Mouse (Mus musculus) forebrain, embryonic 10.5 days (tissue): ENCODE results near the gene Myl6b. TPM values are rescaled to one million over a fixed set of nuclear protein-coding genes. Genes with fewer than 3 reads are reported as not detected.

Experiments used
- DNase-seq: peaks from one replicate; pipeline ENCODE4 v3.0.0-alpha.2; 2017; ENCODE audit warnings: low spot score; ENCODE audit errors: extremely low spot score
- H3K27ac ChIP-seq: fragments of 300-500 bp; sonication (generic); 2 replicates; pipeline ENCODE4 v1.5.1; 2016; ENCODE audit warnings: mild to moderate bottlenecking
- H3K27me3 ChIP-seq: fragments of 300-500 bp; sonication (generic); 2 replicates; pipeline ENCODE4 v1.6.1; 2016; ENCODE audit warnings: mild to moderate bottlenecking; ENCODE audit not compliant: poor library complexity, severe bottlenecking
- H3K36me3 ChIP-seq: fragments of 300-500 bp; sonication (generic); replicated peaks from 2 replicates; pipeline ENCODE4 v1.6.1; 2016; ENCODE audit warnings: mild to moderate bottlenecking, moderate library complexity
- H3K4me1 ChIP-seq: fragments of 300-500 bp; sonication (generic); 2 replicates; pipeline ENCODE4 v1.6.1; 2016
- H3K4me3 ChIP-seq: fragments of 300-500 bp; sonication (generic); 2 replicates; pipeline ENCODE4 v1.5.1; 2016; ENCODE audit warnings: mild to moderate bottlenecking, moderate library complexity
- H3K9me3 ChIP-seq: fragments of 300-500 bp; sonication (generic); 2 replicates; pipeline ENCODE4 v1.6.1; 2016; ENCODE audit warnings: mild to moderate bottlenecking, moderate library complexity
- WGBS: fragments of 180-500 bp; shearing (Covaris S2); methylation state at CpG from one replicate; pipeline ENCODE4 v1.1.7; 2016; 5-methylcytosine and 5-hydroxymethylcytosine counted together
- polyA plus RNA-seq: library from polyadenylated mRNA; unstranded; fragments of >200 nt; fragmentation: Nextera tagmentation; extraction: Ambion mirVana; gene quantifications from 2 replicates; pipeline ENCODE4 v1.2.1, GENCODE M21; 2016

The Myl6b gene
- polyA plus RNA-seq, 1 experiment from 2014 or later, result 1.9 TPM

DNA sequence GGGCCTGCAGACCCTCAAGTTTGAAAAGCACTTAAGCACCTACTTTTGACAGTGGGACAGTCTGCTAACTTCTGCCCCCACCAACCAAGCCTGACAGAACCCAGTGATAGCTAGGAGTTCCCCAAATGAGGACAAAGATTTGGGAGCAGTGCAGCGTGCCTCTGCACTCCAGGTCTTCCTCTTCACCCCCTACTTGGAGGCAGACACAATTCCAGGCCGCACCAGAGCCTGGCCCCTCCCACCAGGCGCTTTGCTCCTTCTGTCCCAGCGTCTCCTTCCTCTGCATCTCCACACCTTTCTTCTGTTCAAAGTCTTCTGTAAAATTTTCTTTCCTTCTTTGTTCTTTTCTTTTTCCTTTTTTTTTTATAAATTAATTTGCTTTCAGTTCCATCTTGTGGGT, 8.7 kb downstream of the Myl6b start:
- H3K27me3 ChIP-seq, result no peaks in the 10 kb centered on the region
- H3K27ac ChIP-seq, result no peak overlapping the region
- DNase-seq, result no peak
- 67% methylated on average over 4 of the region's 4 CpGs for WGBS
- H3K9me3 ChIP-seq, result no peaks in the 10 kb centered on the region
- peaks cover 76% of the 10 kb centered on the region for H3K36me3 ChIP-seq
- peaks cover 27% of the 10 kb centered on the region for H3K4me1 ChIP-seq
- H3K4me3 ChIP-seq, result no peak overlapping the region

DNA sequence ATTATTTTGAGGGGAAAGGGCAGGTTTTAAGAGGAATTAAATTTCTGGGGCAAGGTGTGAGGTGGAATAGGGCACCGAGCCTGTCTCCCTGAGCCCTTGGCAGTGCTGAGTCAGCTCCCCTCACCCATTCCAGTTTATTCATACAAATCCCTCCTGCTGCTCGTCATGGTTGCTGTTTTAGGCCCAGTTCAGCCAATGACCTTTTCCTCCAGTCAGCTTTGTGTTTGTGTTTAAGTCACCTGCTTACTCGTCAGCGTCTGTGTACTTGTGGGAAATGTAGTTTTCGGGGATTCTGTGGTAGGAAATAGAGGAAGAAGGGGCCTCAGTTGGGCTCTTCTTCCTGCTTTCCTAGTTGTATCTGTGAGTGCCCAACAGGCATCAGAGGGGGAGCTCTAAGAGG, 9.1 kb downstream of the Myl6b start:
- Histone ChIP-seq H3K27ac (no peak overlapping the region), H3K9me3 (no peaks in the 10 kb centered on the region), H3K27me3 (no peaks in the 10 kb centered on the region), H3K36me3 (peaks cover 80% of the 10 kb centered on the region), H3K4me3 (no peak overlapping the region), H3K4me1 (peaks cover 23% of the 10 kb centered on the region)
- 84% methylated on average over 5 of the region's 5 CpGs for WGBS
- DNase-seq, result no peak

DNA sequence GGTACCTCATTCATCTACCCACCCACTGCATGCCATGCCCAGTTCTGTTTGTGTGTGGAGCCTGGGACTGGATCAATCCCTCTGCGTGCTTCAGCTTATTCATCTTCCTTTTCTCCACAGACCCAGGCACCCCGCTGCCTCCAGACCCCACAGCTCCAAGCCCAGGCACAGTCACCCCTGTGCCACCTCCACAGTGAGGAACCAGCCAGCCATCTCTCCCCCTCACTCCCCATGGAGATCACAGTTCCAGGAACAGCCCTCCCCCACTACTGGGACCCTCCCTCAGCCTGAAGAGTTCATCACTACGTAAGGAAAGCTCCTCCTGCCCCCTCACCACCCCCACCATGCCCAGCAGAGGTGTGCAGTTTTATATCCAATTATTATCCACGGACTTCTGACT, 9.7 kb downstream of the Myl6b start:
- WGBS, result 91% methylated on average over 4 of the region's 4 CpGs
- no peak for DNase-seq
- Histone ChIP-seq H3K9me3 (no peaks in the 10 kb centered on the region), H3K27ac (no peak overlapping the region), H3K4me3 (no peak overlapping the region; the same call in 1 of the 2 replicates), H3K27me3 (no peaks in the 10 kb centered on the region), H3K4me1 (peaks cover 22% of the 10 kb centered on the region), H3K36me3 (peaks cover 86% of the 10 kb centered on the region)

DNA sequence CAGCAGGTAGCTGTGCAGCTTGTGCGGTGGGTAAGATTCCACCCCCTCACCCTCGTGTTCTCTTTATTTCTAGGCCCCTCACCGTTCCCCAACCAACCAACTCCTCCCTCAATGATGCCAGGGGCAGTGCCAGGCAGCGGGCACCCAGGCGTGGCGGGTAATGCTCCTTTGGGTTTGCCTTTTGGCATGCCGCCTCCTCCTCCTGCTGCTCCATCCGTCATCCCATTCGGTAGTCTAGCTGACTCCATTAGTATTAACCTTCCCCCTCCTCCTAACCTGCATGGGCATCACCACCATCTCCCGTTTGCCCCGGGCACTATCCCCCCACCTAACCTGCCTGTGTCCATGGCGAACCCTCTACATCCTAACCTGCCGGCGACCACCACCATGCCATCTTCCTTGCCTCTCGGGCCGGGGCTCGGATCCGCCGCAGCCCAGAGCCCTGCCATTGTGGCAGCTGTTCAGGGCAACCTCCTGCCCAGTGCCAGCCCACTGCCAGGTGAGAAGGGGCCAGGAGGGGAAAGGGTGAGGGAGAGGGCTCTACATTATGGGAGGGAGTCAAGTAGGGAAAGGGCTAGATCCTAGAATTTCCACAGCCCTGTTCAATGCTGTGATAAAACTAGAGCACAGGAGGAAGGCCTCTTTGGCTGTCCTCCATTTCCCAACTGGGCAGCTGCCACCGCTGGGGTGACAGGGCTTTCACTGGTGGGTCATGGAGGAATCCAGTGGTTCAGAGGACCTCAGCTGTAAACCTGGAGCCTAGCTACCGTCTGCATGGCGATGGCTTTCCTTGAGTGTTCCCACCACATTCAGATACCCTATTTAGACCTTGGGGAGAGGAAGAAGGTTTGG, 10.4 kb downstream of the Myl6b start:
- Histone ChIP-seq H3K27me3 (no peaks in the 10 kb centered on the region), H3K9me3 (no peaks in the 10 kb centered on the region), H3K36me3 (peaks cover 93% of the 10 kb centered on the region), H3K4me1 (peaks cover 22% of the 10 kb centered on the region), H3K27ac (no peak overlapping the region), H3K4me3 (no peak overlapping the region)
- WGBS, result 94% methylated on average over 22 of the region's 22 CpGs
- DNase-seq, result no peak

DNA sequence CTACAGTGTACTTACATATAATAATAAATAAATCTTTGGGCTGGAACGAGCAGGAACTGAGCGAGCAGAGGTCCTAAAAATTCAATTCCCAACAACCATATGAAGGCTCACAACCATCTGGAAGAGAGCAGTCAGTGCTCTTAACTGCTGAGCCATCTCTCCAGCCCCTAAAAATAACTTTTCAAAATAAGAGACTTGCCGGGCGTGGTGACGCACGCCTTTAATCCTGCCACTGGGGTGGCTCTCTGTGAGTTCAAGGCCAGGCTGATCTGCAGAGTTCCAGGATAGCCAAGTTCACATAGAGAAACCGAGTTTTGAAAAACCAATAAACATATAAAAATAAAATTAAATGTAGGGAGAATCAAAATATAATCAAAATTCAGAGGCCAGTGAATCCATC, 12.1 kb downstream of the Myl6b start:
- Histone ChIP-seq H3K36me3 (peaks cover 99% of the 10 kb centered on the region), H3K4me1 (peaks cover 5% of the 10 kb centered on the region)
- 94% methylated on average over 7 of the region's 7 CpGs for WGBS

DNA sequence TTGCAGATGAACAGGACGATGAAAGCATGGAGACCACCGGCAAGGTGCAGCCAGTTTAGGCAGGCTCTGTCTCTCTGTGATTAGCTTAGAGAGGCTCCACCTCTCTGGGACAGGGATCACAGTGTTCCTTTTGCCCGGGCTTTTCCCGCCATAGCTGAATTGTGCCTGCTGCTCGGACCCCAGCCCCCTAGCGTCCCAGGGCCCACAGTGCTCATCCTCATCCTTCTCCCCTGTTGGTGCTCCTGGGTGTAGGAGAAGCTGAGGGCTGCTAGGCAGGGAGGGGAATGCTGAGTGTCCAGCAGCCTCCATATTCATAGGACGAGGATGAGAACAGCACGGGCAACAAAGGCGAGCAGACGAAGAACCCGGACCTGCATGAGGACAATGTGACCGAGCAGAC, 24.1 kb downstream of the Myl6b start:
- no peak for DNase-seq
- peaks cover 99% of the 10 kb centered on the region for H3K36me3 ChIP-seq
- no peaks in the 10 kb centered on the region for H3K9me3 ChIP-seq
- WGBS, result 84% methylated on average over 12 of the region's 12 CpGs
- no peak overlapping the region for H3K4me3 ChIP-seq
- no peak overlapping the region for H3K27ac ChIP-seq
- H3K4me1 ChIP-seq, result no peaks in the 10 kb centered on the region
- no peaks in the 10 kb centered on the region for H3K27me3 ChIP-seq

More for the DNA sequence above, 12.1 kb downstream of the Myl6b start:
- H3K27me3 ChIP-seq, result no peaks in the 10 kb centered on the region
- H3K9me3 ChIP-seq, result no peaks in the 10 kb centered on the region
- no peak overlapping the region for H3K27ac ChIP-seq
- no peak for DNase-seq
- no peak overlapping the region for H3K4me3 ChIP-seq

DNA sequence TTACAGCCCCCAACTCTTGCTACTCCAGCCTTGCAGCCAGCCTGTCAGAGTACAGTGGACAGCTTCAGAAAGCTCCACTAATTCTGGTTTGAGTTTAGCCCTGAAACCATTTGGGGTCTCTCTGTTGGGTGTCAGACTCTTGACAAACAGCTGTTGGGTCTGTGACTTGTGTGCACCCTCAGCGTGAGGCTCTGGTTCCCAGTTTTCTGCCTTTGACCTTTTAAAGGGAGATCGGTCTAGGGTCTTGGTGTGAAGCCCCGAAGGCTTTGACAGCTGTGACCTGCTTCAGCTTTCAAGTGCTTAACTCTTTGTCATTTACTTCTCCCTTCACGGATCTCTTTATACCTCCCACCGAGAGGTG, 38.2 kb downstream of the Myl6b start:
- Histone ChIP-seq H3K27me3 (peaks cover 21% of the 10 kb centered on the region), H3K4me3 (peak overlapping the region; percentile 96), H3K36me3 (peaks cover 46% of the 10 kb centered on the region), H3K9me3 (no peaks in the 10 kb centered on the region), H3K27ac (peak overlapping the region; percentile 98), H3K4me1 (peaks cover 14% of the 10 kb centered on the region)
- WGBS, result 2% methylated on average over 5 of the region's 5 CpGs
- no peak for DNase-seq

DNA sequence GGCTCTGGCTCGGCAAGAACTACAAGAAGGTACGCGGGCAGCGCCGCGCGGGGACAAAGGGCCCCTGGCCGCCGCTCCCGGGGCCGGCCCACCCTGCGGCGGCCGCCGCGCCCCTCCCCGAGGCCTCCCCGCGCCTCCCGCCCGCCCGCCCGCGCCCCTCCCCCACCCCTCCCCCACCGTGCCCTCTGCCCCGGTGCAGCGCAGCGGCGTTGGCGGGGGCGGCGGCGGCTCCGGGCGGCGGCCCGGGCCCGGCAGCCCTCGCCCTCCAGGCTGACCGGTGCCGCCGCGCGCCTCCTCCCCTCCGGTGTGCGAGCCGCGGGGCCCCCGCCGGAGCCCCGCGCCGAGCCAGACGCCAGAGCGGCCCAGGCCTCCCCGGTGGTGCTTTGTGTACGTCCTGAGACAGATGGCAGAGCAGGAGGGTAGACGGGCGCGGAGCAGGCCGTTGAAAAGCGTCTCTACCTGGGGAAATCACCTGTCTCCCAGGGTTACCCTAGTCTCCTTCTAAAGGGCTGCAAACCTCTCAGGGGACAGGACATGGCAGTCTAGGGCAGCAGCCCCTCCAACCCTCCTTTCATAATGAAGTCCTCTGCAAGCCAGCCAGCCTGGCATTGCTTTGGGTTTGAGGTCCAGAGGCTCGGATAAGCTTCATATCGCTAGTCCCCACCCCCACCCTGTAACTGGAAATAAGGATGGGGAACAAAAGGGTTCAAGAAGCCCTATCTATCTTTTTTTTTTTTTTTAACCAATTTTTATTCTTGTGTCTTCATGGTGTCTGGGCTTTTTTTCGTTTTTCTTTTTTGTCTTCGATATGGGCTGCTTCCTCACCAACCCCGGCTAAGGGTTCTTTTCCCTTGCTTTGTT, 38.8 kb downstream of the Myl6b start:
- Histone ChIP-seq H3K9me3 (no peaks in the 10 kb centered on the region), H3K27me3 (peaks cover 21% of the 10 kb centered on the region), H3K27ac (peak overlapping the region; percentile 98), H3K4me3 (peak overlapping the region; percentile 96), H3K4me1 (peaks cover 20% of the 10 kb centered on the region), H3K36me3 (peaks cover 40% of the 10 kb centered on the region)
- WGBS, result 2% methylated on average over 56 of the region's 67 CpGs
- peak; percentile 60 for DNase-seq

DNA sequence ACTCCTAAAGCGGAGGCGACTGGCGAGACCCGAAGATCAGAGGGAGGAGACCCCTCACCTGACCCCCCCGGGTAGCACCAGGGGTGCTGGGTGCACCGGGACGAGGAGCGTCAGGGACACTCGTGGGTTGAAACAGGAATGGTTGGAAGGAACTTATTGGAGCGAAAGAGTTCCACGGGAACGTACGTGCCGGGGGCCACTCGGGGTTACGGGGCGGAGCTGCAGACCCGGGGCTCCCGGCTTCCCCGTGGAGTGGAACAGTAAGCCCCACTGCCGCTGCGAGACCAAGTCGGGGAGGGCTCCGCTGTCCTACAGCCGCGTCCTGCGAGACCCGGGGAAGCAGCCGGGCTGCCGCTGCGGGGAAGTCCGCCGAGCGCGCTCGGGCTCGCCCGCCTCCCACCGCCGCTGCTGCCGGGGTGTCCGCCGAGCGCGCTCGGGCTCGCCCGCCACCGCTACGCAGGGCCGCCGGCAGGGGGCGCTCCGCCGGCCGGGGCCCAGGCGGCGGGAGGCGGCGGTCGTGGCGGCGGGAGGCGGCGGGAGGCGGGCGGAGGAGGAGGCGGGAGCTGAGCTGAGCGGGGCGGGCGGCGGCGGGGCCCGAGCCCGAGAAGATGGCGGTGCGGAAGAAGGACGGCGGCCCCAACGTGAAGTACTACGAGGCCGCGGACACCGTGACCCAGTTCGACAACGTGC, 39.6 kb downstream of the Myl6b start, which contains the start of gene Smarcc2:
Gene Smarcc2, plus strand, starts transcription at position 530 of the 690 bp plus-strand sequence.
- peaks cover 21% of the 10 kb centered on the region for H3K27me3 ChIP-seq
- WGBS, result under 1% methylated on average over 84 of the region's 86 CpGs
- H3K9me3 ChIP-seq, result no peaks in the 10 kb centered on the region
- peak within 1 kb of the TSS; percentile 98 for H3K27ac ChIP-seq
- peak; percentile 80 for DNase-seq
- H3K36me3 ChIP-seq, result peaks cover 32% of the 10 kb centered on the region
- H3K4me3 ChIP-seq, result peak within 1 kb of the TSS; percentile 96
- peaks cover 20% of the 10 kb centered on the region for H3K4me1 ChIP-seq

DNA sequence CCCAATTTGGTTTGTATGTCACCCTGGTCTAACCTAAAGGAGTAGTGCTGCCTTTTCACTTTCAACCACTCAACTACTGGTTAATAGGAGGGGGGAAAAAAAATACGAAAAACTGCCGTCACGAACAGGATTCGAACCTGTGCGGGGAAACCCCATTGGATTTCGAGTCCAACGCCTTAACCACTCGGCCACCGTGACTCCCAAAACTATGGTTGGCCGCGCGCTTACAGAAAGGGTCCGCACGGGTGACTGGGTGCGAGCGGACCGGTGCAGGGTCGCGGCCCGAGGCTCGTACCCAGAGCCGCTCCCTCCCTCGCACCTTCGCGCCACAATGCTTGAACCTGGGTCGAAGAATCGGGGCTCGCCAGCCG, 40.2 kb downstream of the Myl6b start:
- H3K27ac ChIP-seq, result peak overlapping the region; percentile 98
- H3K4me3 ChIP-seq, result peak overlapping the region; percentile 96
- H3K9me3 ChIP-seq, result no peaks in the 10 kb centered on the region
- peaks cover 21% of the 10 kb centered on the region for H3K27me3 ChIP-seq
- H3K36me3 ChIP-seq, result peaks cover 27% of the 10 kb centered on the region
- DNase-seq, result peak; percentile 95
- peaks cover 20% of the 10 kb centered on the region for H3K4me1 ChIP-seq
- WGBS, result under 1% methylated on average over 29 of the region's 29 CpGs

DNA sequence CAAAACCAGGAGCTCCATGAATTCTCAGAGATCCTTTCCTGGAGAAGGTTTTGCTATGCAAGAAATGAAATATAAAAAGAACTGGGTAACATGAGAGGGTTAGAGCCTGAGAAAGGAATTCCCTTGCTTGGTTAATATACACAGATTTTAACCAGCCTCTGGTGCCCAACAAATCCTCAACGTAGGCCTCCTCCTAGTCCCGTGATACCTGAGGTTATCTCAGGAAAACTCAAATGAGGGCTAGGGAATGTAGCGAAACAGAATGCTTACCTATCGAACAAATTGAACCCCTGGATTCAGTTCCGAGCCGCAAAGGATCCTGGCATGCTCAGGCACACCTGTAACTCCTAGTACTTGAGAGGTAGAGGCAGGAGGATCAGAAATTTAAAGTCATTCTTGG, 40.8 kb downstream of the Myl6b start:
- peaks cover 20% of the 10 kb centered on the region for H3K4me1 ChIP-seq
- peaks cover 20% of the 10 kb centered on the region for H3K36me3 ChIP-seq
- H3K4me3 ChIP-seq, result no peak overlapping the region
- peaks cover 21% of the 10 kb centered on the region for H3K27me3 ChIP-seq
- DNase-seq, result no peak
- H3K27ac ChIP-seq, result no peak overlapping the region
- no peaks in the 10 kb centered on the region for H3K9me3 ChIP-seq
- WGBS, result 85% methylated on average over 6 of the region's 6 CpGs

DNA sequence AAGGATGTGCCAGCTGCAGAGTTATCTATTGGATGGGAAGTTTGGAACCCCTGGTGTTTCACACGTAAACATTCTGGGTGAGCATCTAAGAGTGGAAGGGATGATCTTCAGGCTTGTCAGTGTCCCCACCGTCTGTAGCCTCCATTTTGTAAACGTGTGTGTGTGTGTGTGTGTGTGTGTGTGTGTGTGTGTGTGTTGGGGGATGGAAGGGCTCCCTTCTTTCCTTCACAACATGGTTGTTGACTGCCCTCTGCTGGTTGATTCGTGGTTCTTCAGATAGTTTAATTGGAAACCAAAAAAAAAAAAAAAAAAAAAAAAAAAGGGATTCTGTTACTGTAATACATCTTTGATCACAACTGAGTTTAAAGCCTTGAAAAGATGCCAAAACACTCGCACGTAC, 43.2 kb downstream of the Myl6b start:
- DNase-seq, result peak; percentile 74
- Histone ChIP-seq H3K4me1 (peaks cover 9% of the 10 kb centered on the region), H3K27me3 (peaks cover 18% of the 10 kb centered on the region), H3K27ac (peak overlapping the region; percentile 44; the same call in 1 of the 2 replicates), H3K4me3 (peak overlapping the region; percentile 2; the same call in 1 of the 2 replicates), H3K36me3 (no peaks in the 10 kb centered on the region), H3K9me3 (no peaks in the 10 kb centered on the region)
- WGBS, result 4% methylated on average over 6 of the region's 6 CpGs
